Comparison of ENCODE assay signal across 8 mouse cellular contexts in the genomic region with DNA sequence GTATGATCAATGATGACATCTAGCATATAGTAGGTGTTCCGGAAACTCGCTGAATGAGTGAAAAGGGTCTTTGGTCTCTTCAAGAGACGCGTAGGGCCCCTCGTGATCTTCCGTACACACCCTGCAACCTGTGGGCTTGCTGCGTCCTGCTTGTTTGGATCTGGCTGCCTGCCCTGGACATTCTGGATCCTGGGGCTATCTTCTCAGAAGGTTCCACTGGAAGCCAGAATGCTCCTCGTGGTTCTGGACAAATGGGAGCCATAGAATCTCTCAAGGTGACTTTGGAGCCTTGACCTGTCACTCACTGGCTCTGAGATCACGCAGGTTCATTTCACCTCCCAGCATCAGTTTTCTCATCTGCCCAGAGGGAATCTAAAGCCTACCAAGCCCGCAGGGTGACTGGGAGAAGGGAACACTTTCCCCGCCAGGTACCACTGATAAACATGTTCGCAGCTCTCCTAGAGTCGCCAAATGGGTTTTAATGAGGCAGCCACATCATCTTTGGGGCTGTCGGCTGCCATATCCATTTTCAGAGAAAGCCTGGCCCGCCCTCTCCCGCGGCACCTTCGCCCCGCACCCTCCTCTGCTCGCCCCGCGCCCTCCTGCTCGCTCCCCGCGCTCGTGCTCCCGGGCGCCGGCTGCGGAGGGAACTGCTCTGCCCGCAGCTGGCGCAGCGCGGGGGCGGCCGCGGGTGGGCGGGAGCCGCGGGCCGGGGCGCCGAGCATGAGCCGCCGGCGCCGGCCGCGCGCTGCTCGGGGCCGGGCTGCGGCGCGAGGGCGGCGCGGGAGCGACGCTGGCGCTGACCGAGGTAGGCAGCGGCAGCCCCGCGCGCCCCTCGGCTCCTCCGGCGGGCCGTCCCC. TPM values are rescaled to one million over a fixed set of nuclear protein-coding genes. Genes with fewer than 3 reads are reported as not detected.
DNase-seq lines count a peak whose midpoint lies in the region; ATAC-seq and TF ChIP-seq lines count a peak whose summit lies in the region.

TSS of gene Rasgef1a (plus strand) at position 683 of the 860 bp plus-strand sequence.

- intact Hi-C loops in heart, adult 2 months (cut with DNase I): no loop called here
- intact Hi-C loops in heart, postnatal 25 days (cut with DNase I): no loop called here
- intact Hi-C loops in left cerebral cortex, postnatal 36 days (cut with DNase I): loop anchor here (5.0 kb wide), 2 partner anchors 36 to 69 kb away; no protein-coding TSS in a partner anchor

- H3K27me3 ChIP-seq in heart, adult 2 months (ENCODE audit: control insufficient read depth, insufficient read depth, low read length): peaks cover 8% of the 10 kb centered on the region

- TF ChIP-seq POLR2A in heart, adult 2 months (IDR thresholded peaks at IDR 0.05; ENCODE audit: insufficient read depth, low read depth, low read length): no peak

- no peaks in the 10 kb centered on the region for H3K36me3 ChIP-seq in heart, adult 2 months (ENCODE audit: control insufficient read depth, insufficient read depth, low read length)

- peak; percentile 11; the same call in 1 of the 2 replicates for ATAC-seq in frontal cortex, adult (ENCODE audit: low TSS enrichment)

- H3K4me3 ChIP-seq in heart, adult 2 months: peak within 1 kb of the TSS; percentile 26

- H3K79me2 ChIP-seq in heart, adult 2 months (replicated peaks; ENCODE audit: control insufficient read depth, insufficient read depth, low read length): no peaks in the 10 kb centered on the region

- no peaks in the 10 kb centered on the region for H3K4me1 ChIP-seq in heart, adult 2 months (ENCODE audit: control insufficient read depth, insufficient read depth, low read length)

- TF ChIP-seq CTCF in heart, adult 2 months (IDR thresholded peaks at IDR 0.05): no peak

- no peak for TF ChIP-seq EP300 in heart, adult 2 months (IDR thresholded peaks at IDR 0.05; ENCODE audit: insufficient read depth, low read depth, low read length)

- WGBS in heart, adult 2 months: 16% methylated on average over 68 of the region's 70 CpGs

- no peak within 1 kb of the TSS for H3K27ac ChIP-seq in heart, adult 2 months

- DNase-seq in heart, adult 2 months: no peak
- DNase-seq in heart, postnatal 25 days (ENCODE audit: low spot score): no peak
- DNase-seq in brain, adult 2 months (ENCODE audit: low read depth, low spot score): peak; percentile 70
- DNase-seq in left cerebral cortex, postnatal 36 days (ENCODE audit: low spot score in 2 of 2): peak; percentile 56 to 77
- peak; percentile 51 for DNase-seq in retina, postnatal 1 day
- DNase-seq in thymus, postnatal 36 days: no peak
- DNase-seq in kidney, postnatal 14 days: no peak

- no peak within 1 kb of the TSS for H3K9ac ChIP-seq in heart, adult 2 months (ENCODE audit: low read depth, low read length)

RNA-seq across cellular contexts. Expression of gene Rasgef1a, which starts in this region (rescaled TPM):
- total RNA-seq in heart, adult 2 months (2021): under 1 TPM; 0.18 to 0.37 TPM
- polyA plus RNA-seq in heart, adult 2 months (2012; rRNA removed): 0.26 and 0.37 TPM in 2 replicates
- under 1 TPM; 0.14 to 0.16 TPM for total RNA-seq in heart, postnatal 25 days (2021)
- total RNA-seq in left cerebral cortex, postnatal 36 days (2021): 100 to 1,000 TPM; 208 to 212 TPM

Comparison
In these comparisons a context has a peak if more than half of its experiments do, and no peak if none do; other contexts are left out.
1. RNA of gene Rasgef1a (total RNA-seq): 208 to 212 TPM in left cerebral cortex, postnatal 36 days; 0.18 to 0.37 TPM in heart, adult 2 months and 0.14 to 0.16 TPM in heart, postnatal 25 days; every median in the first group is over 100 times any median in the second.
2. DNase-seq: peak in brain, adult 2 months (single experiment), left cerebral cortex, postnatal 36 days (2 of 2) and retina, postnatal 1 day (single experiment); none in heart, adult 2 months (0 of 2), heart, postnatal 25 days (single experiment), thymus, postnatal 36 days (0 of 2) and kidney, postnatal 14 days (single experiment).